Mouse (Mus musculus) right cerebral cortex, adult 2 months (tissue): ENCODE results near the gene Efna5.
A peak's percentile ranks its signal among the peaks of the same experiment; 100 is the strongest.

Experiments
- DNase-seq, 2 experiments: peaks; one replicate each; pipeline ENCODE4 v3.0.0; 2021 to 2022; ENCODE audit warnings: low spot score in 2 of 2

Gene Efna5

DNA sequence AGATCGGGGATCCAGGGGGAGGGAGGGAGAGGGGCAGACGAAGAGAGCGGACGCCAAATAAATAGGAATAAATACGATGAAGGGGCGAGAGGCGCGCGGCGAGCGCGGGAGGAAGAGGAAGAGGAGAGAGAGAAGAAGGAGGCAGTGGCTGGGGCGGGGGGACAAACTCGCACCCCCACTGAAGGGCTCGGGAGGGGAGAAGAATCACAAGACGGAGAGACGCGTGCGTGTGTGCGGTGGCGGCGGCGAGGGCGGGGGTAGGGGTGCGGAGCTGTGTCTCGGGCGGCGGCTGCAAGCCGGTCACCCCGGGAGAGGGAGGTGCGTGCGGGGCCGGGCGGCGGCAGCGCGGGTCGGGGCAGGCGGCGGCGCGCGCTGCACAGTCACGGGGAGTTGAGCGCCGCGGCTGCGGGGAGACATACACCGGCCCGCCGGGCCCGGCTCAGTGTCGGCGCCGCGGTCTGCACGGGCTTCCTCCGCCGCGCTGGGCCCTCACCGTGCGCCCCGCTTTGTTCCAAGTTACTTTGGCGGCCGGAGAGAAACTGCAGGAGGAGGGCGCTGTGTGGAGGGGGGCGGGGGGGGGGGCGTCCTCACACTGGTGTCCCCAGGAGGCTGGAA lies at the start of gene Efna5:
Gene Efna5 (minus strand): TSS at position 142 of the 615 bp plus-strand sequence.
- peak; percentile 53 to 56 for DNase-seq

- DNase-seq: no peak
These were observed 34.2 kb upstream of the Efna5 start for GRCm38 (mm10) chr17:62915304-62915703.

GRCm38 (mm10) chr17:62905692-62906445 lies 24.8 kb upstream of the Efna5 start:
- DNase-seq: no peak

- DNase-seq: no peak
These were observed 17.9 kb upstream of the Efna5 start for GRCm38 (mm10) chr17:62899066-62899465.

- peak; percentile 22 to 54 for DNase-seq
These were observed 8.9 kb upstream of the Efna5 start for GRCm38 (mm10) chr17:62889991-62890390.

- DNase-seq: peak; percentile 80 to 86
These were observed 3.0 kb upstream of the Efna5 start for GRCm38 (mm10) chr17:62884129-62884506.

- DNase-seq: peak; percentile 35 to 53
These were observed 2.5 kb upstream of the Efna5 start for GRCm38 (mm10) chr17:62883476-62884128.

DNA sequence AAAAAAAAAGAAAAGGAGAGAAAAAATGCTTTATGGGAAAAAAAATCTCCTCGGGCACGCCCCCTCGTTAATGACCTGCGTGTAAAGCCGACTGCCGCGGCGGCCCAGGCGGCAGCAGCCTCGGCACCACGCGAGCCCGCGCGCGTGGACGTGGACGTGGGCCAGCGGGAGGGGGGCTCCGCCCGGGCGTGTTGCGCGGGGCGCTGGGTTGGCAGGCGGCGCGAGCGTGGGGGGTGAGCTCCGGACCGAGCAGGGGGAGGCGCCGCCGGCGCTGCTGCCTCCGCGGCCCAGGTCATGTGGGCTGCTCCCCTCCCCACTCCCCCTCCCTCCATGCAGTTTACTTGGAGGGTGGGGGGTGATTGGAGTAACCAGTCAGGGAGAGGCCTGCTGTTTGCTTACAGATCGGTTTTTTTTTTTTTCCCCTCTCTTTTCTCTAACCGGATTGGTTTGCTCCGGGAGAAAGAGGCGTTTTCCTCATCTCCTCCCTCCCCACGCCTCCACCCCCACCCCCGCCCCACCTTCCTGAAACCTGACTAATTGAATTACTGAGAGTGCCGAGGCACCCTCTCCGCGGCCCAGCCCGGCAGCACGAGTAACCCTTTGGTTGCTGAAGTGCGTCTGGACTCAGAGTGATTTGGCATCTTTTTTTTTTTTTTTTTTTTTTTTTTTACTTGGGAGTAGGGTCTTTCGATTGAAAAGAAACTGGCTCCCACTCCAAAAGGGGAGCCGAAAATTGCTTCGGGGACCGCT lies 1.8 kb upstream of the Efna5 start:
- DNase-seq: peak; percentile 70 to 71

GRCm38 (mm10) chr17:62881791-62882725 lies 941 bp upstream of the Efna5 start:
- DNase-seq: peak; percentile 44 to 54

- DNase-seq: peak in 1 of 2 experiments; percentile 44
These were observed 574 bp downstream of the Efna5 start for GRCm38 (mm10) chr17:62880311-62881175.

DNA sequence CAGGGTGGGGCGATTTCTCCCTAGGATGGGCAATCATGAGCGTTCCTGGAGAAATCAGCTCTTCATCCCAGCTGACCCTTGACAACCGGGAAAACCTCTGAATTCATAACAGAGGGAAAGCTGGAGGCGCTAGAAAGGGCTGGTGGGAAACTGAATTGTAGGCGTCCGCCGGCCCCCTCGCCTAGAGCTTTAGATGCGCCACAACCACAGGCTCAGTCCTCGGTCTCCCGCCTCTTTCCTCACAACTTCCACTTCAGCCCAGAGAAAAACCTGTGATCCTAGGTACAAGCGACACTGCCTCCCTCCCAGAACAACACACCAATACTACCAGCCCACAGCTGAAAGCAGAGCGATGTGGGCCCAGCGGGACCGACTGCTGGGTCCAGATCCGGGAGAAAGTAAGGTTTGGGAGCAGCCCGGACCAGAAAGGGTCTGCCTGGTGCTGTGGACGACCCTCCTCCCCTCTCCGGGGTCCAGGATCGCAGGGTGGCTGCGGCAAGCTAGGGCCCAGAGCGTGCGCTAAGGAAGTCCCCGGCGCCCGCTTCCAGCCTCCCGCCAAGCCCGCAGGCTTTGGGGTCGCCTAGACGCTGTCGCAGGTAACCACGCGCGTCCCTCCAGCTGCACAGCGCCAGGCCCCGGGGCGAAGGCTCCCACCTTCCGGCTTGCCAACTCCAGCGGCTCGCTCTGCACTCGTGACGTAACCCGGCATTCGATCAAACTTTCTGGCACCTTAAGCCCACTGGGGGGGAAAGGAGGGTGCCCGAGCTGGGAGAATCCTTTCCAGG lies 1.4 kb downstream of the Efna5 start:
- peak; percentile 14 to 30 for DNase-seq

DNA sequence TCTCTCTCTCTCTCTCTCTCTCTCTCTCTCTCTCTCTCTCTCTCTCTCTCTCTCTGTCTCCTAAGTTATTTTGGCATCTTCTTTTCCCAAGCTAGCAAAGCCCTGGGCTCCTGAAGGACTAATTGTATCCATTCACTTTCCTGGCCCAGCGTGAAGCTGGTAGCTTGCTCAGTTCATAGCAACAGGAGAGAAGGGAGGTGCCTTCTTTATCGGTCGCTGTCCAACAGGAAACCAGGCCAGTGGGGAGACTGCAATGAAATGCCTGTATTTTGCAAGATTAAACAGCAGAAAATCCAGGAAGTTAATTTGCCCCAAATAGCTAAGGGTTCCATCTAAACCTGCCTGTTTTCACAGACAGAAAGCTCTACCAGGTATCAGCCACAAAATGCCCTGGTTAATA lies 5.4 kb downstream of the Efna5 start:
- DNase-seq: no peak

- DNase-seq: no peak
These were observed 9.2 kb downstream of the Efna5 start for GRCm38 (mm10) chr17:62871928-62872327.

GRCm38 (mm10) chr17:62871191-62871590 lies 9.9 kb downstream of the Efna5 start:
- DNase-seq: no peak

GRCm38 (mm10) chr17:62870446-62870845 lies 10.7 kb downstream of the Efna5 start:
- no peak for DNase-seq

DNA sequence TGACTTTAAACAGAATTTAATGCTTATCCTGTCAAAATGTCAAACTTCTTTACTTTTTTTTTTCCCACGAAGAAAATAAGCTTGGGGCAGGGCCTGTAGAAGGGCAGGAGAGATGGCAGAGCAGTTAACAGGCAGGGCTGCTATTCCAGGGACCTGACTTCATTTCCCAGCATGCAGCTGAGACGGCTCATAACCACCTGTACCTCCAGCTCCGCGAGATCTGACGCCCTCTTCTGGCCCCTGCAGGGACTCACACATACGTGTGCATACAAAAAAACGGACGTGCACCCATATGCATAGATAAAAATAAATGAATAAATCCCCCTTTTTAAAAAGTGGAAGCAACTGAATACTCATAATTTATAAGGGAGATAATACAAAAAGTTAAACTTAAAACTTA lies 16.2 kb downstream of the Efna5 start:
- DNase-seq: no peak

DNA sequence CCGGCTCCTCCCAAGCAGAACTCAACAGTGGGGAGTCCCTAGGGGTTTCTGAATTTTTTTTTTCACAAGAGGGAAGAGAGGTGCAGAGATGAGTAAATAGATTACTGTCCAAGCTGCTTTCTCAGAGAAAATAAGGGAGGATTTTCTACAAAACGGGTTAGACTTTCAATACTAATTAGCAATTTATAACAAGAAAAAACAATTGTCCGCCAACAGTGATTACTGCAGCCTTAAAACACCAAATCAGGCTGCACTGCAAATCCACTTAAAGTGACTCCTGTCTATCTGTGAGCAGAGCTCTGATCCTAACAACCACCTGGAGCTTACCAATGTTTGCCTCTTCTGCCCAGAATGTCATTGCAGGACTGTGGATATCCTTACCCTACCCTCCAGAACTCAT lies 18.1 kb downstream of the Efna5 start:
- DNase-seq: no peak

DNA sequence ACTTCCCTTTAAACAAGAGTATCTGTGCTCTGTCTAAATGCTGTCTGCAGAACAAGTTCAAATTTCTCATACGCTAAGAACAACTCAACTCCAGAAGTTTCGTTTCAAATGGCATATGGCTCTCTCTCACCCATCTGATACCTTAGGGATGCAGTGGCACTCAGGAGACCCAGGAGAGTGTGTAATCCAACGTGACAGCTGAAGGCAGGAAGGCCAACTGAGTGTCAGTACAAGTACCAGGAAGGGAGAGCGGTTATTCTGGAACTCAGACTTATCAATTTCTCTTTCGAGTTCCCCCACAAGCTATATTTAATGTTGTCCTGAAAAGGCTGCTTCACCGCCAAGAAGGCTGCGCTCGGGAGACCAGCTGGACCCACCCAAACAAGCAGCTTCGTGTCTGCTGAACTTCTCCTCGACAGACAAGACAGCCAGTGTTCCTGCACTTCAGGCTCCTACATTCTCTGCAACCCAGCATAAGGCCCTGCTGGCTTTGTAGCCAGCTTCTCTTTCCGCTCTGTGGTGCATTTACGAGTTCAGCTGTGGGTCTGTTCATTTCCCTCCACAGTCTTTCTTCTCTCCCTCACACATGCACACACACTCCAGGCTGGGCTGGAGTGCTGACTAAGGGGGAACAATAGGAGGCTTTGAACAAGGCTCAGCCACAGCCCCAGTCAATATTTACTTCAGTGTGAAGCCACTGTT lies 18.7 kb downstream of the Efna5 start:
- peak; percentile 21 for DNase-seq

DNA sequence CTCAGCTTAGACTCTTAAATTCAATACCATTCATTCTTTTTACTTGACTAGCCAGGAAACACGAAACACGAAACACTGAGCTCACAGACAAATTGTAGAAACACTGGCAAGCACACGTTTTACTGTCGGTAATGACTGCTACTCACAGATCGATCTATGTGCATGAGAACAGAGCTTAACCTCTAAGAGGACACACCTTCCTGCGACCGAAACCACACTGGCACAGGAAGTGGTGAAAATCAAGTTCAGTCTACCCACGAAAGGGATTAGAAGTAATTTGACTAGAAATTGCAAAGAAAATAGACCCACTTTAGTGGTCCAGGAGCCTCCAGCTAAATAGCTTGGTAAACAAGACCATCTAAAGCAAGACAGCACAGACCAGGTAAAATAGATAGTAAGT lies 23.8 kb downstream of the Efna5 start:
- DNase-seq: no peak
